Mouse (Mus musculus): ENCODE results near the gene Arntl2.

- no peak for TF ChIP-seq CTCF (IDR thresholded peaks at IDR 0.05; ENCODE audit: borderline replicate concordance, extremely low read depth, insufficient read depth, insufficient read length)
- no peak for TF ChIP-seq POLR2A (IDR thresholded peaks at IDR 0.05; ENCODE audit: borderline replicate concordance, extremely low read depth, insufficient read depth, insufficient read length, poor library complexity, severe bottlenecking)
Measured at GRCm38 (mm10) chr6:146751671-146752070, 44.2 kb upstream of the Arntl2 start.

Measured in brain, embryonic 14.5 days (tissue).